Mouse (Mus musculus) forebrain, embryonic 12.5 days (tissue): ENCODE results near the gene Rufy4. TPM values are rescaled to one million over a fixed set of nuclear protein-coding genes. Genes with fewer than 3 reads are reported as not detected.

Experiments used
- ATAC-seq: fragments of 200-750 bp; cut with Nextera tagmentation; 2 replicates; pipeline ENCODE4 v1.8.0; 2017; ENCODE audit warnings: moderate TSS enrichment; ENCODE audit not compliant: low FRiP score
- H3K27ac ChIP-seq: fragments of 300-500 bp; sonication (generic); 2 replicates; pipeline ENCODE4 v1.5.1; 2016; ENCODE audit warnings: mild to moderate bottlenecking
- H3K27me3 ChIP-seq: fragments of 300-500 bp; sonication (generic); 2 replicates; pipeline ENCODE4 v1.6.1; 2016; ENCODE audit warnings: mild to moderate bottlenecking
- H3K36me3 ChIP-seq: fragments of 300-500 bp; sonication (generic); replicated peaks from 2 replicates; pipeline ENCODE4 v1.6.1; 2016; ENCODE audit warnings: mild to moderate bottlenecking
- H3K4me1 ChIP-seq: fragments of 300-500 bp; sonication (generic); 2 replicates; pipeline ENCODE4 v1.6.1; 2016
- H3K4me2 ChIP-seq: fragments of 300-500 bp; sonication (generic); 2 replicates; pipeline ENCODE4 v1.6.1; 2016; ENCODE audit warnings: mild to moderate bottlenecking, moderate library complexity
- H3K4me3 ChIP-seq: fragments of 300-500 bp; sonication (generic); replicated peaks from 2 replicates; pipeline ENCODE4 v1.5.1; 2016; ENCODE audit warnings: mild to moderate bottlenecking
- H3K9ac ChIP-seq: fragments of 300-500 bp; sonication (generic); 2 replicates; pipeline ENCODE4 v1.6.1; 2016; ENCODE audit warnings: mild to moderate bottlenecking
- H3K9me3 ChIP-seq: fragments of 300-500 bp; sonication (generic); 2 replicates; pipeline ENCODE4 v1.6.1; 2016
- WGBS: fragments of 180-500 bp; shearing (Covaris S2); methylation state at CpG from one replicate; pipeline ENCODE4 v1.1.7; 2016; 5-methylcytosine and 5-hydroxymethylcytosine counted together
- polyA plus RNA-seq: library from polyadenylated mRNA; unstranded; fragments of >200 nt; fragmentation: Nextera tagmentation; extraction: Ambion mirVana; gene quantifications from 2 replicates; pipeline ENCODE4 v1.2.1, GENCODE M21; 2016

Rufy4 gene
- polyA plus RNA-seq, 1 experiment from 2014 or later, result 0.24 TPM

GRCm38 (mm10) chr1:74092242-74092641, 33.1 kb upstream of the Rufy4 start:
- WGBS, result 54% methylated on average over 10 of the region's 10 CpGs
- ATAC-seq, result no peak
- Histone ChIP-seq H3K9ac (no peak overlapping the region), H3K4me3 (no peak overlapping the region), H3K9me3 (no peaks in the 10 kb centered on the region), H3K27ac (peak overlapping the region; percentile 50; the same call in 1 of the 2 replicates), H3K36me3 (no peaks in the 10 kb centered on the region), H3K4me2 (no peak overlapping the region), H3K4me1 (peaks cover 33% of the 10 kb centered on the region), H3K27me3 (peaks cover 22% of the 10 kb centered on the region)

- Histone ChIP-seq H3K4me2 (no peak overlapping the region), H3K36me3 (no peaks in the 10 kb centered on the region), H3K9me3 (no peaks in the 10 kb centered on the region), H3K9ac (no peak overlapping the region), H3K4me1 (peaks cover 44% of the 10 kb centered on the region), H3K27me3 (peaks cover 25% of the 10 kb centered on the region), H3K4me3 (no peak overlapping the region), H3K27ac (no peak overlapping the region)
- 86% methylated on average over 5 of the region's 5 CpGs for WGBS
- no peak for ATAC-seq
These were observed 31.9 kb upstream of the Rufy4 start for GRCm38 (mm10) chr1:74093447-74093846.

GRCm38 (mm10) chr1:74094497-74095270, 30.7 kb upstream of the Rufy4 start:
- H3K4me1 ChIP-seq, result peaks cover 56% of the 10 kb centered on the region
- H3K9ac ChIP-seq, result no peak overlapping the region
- 53% methylated on average over 7 of the region's 7 CpGs for WGBS

GRCm38 (mm10) chr1:74095296-74095695, 30.0 kb upstream of the Rufy4 start:
- Histone ChIP-seq H3K4me3 (no peak overlapping the region), H3K27ac (no peak overlapping the region), H3K4me2 (no peak overlapping the region), H3K9me3 (no peaks in the 10 kb centered on the region), H3K27me3 (peaks cover 35% of the 10 kb centered on the region), H3K9ac (no peak overlapping the region), H3K4me1 (peaks cover 61% of the 10 kb centered on the region), H3K36me3 (no peaks in the 10 kb centered on the region)
- no peak for ATAC-seq
- WGBS, result 58% methylated on average over 6 of the region's 6 CpGs

More at GRCm38 (mm10) chr1:74094497-74095270, 30.7 kb upstream of the Rufy4 start:
- Histone ChIP-seq H3K4me2 (no peak overlapping the region), H3K9me3 (no peaks in the 10 kb centered on the region), H3K4me3 (no peak overlapping the region), H3K27ac (no peak overlapping the region), H3K36me3 (no peaks in the 10 kb centered on the region), H3K27me3 (peaks cover 30% of the 10 kb centered on the region)
- ATAC-seq, result no peak

GRCm38 (mm10) chr1:74095728-74096127, 29.6 kb upstream of the Rufy4 start:
- Histone ChIP-seq H3K4me3 (no peak overlapping the region), H3K36me3 (no peaks in the 10 kb centered on the region), H3K4me1 (peaks cover 58% of the 10 kb centered on the region), H3K9ac (no peak overlapping the region), H3K27ac (no peak overlapping the region), H3K9me3 (no peaks in the 10 kb centered on the region), H3K27me3 (peaks cover 35% of the 10 kb centered on the region), H3K4me2 (no peak overlapping the region)
- WGBS, result 74% methylated on average over 3 of the region's 3 CpGs
- no peak for ATAC-seq

GRCm38 (mm10) chr1:74098004-74099000, 27.0 kb upstream of the Rufy4 start:
- H3K9ac ChIP-seq, result peak overlapping the region; percentile 72
- under 1% methylated on average over 58 of the region's 58 CpGs for WGBS
- H3K36me3 ChIP-seq, result no peaks in the 10 kb centered on the region
- peaks cover 52% of the 10 kb centered on the region for H3K4me1 ChIP-seq
- H3K27ac ChIP-seq, result peak overlapping the region; percentile 86
- peak overlapping the region; percentile 87 for H3K4me2 ChIP-seq
- H3K4me3 ChIP-seq, result peak overlapping the region; percentile 59
- H3K27me3 ChIP-seq, result peaks cover 36% of the 10 kb centered on the region
- H3K9me3 ChIP-seq, result no peaks in the 10 kb centered on the region
- ATAC-seq, result peak; percentile 75

GRCm38 (mm10) chr1:74099001-74099435, 26.3 kb upstream of the Rufy4 start:
- Histone ChIP-seq H3K27me3 (peaks cover 36% of the 10 kb centered on the region), H3K4me2 (peak overlapping the region; percentile 87), H3K4me3 (peak overlapping the region; percentile 59), H3K4me1 (peaks cover 59% of the 10 kb centered on the region), H3K36me3 (no peaks in the 10 kb centered on the region), H3K27ac (peak overlapping the region; percentile 86), H3K9me3 (no peaks in the 10 kb centered on the region), H3K9ac (peak overlapping the region; percentile 72)
- ATAC-seq, result no peak; the same call in 1 of the 2 replicates
- WGBS, result under 1% methylated on average over 12 of the region's 14 CpGs

- Histone ChIP-seq H3K4me3 (no peak overlapping the region), H3K4me1 (peaks cover 52% of the 10 kb centered on the region)
These were observed 21.5 kb upstream of the Rufy4 start for GRCm38 (mm10) chr1:74103654-74104353.

GRCm38 (mm10) chr1:74105660-74106059, 19.7 kb upstream of the Rufy4 start:
- no peak overlapping the region for H3K4me3 ChIP-seq
- no peak for ATAC-seq
- no peaks in the 10 kb centered on the region for H3K9me3 ChIP-seq
- 89% methylated on average over 4 of the region's 4 CpGs for WGBS
- no peak overlapping the region for H3K4me2 ChIP-seq
- peaks cover 56% of the 10 kb centered on the region for H3K4me1 ChIP-seq
- no peak overlapping the region for H3K9ac ChIP-seq
- H3K36me3 ChIP-seq, result no peaks in the 10 kb centered on the region
- peaks cover 3% of the 10 kb centered on the region for H3K27me3 ChIP-seq
- no peak overlapping the region for H3K27ac ChIP-seq

More at GRCm38 (mm10) chr1:74103654-74104353, 21.5 kb upstream of the Rufy4 start:
- Histone ChIP-seq H3K27me3 (peaks cover 17% of the 10 kb centered on the region), H3K4me2 (peak overlapping the region; percentile 27), H3K9ac (no peak overlapping the region; the same call in 1 of the 2 replicates), H3K27ac (peak overlapping the region; percentile 93), H3K9me3 (no peaks in the 10 kb centered on the region), H3K36me3 (no peaks in the 10 kb centered on the region)
- WGBS, result 4% methylated on average over 6 of the region's 6 CpGs
- ATAC-seq, result peak; percentile 85

- H3K4me1 ChIP-seq, result peaks cover 62% of the 10 kb centered on the region
- no peak overlapping the region for H3K4me3 ChIP-seq
- no peaks in the 10 kb centered on the region; the same call in 1 of the 2 replicates for H3K27me3 ChIP-seq
- H3K4me2 ChIP-seq, result no peak overlapping the region
- H3K9me3 ChIP-seq, result no peaks in the 10 kb centered on the region
- no peak overlapping the region for H3K9ac ChIP-seq
- H3K36me3 ChIP-seq, result no peaks in the 10 kb centered on the region
- ATAC-seq, result no peak
- no peak overlapping the region; the same call in 1 of the 2 replicates for H3K27ac ChIP-seq
- 78% methylated on average over 6 of the region's 6 CpGs for WGBS
These were observed 19.1 kb upstream of the Rufy4 start for GRCm38 (mm10) chr1:74106214-74106613.

GRCm38 (mm10) chr1:74107931-74108618, 17.3 kb upstream of the Rufy4 start:
- no peaks in the 10 kb centered on the region for H3K36me3 ChIP-seq
- no peak for ATAC-seq
- no peak overlapping the region for H3K4me2 ChIP-seq
- no peaks in the 10 kb centered on the region; the same call in 1 of the 2 replicates for H3K27me3 ChIP-seq
- WGBS, result 67% methylated on average over 5 of the region's 5 CpGs
- no peak overlapping the region for H3K27ac ChIP-seq
- peaks cover 71% of the 10 kb centered on the region for H3K4me1 ChIP-seq
- no peak overlapping the region for H3K9ac ChIP-seq
- no peak overlapping the region for H3K4me3 ChIP-seq
- H3K9me3 ChIP-seq, result no peaks in the 10 kb centered on the region
